ENCODE assay signal across 8 mouse cellular contexts in the genomic region with DNA sequence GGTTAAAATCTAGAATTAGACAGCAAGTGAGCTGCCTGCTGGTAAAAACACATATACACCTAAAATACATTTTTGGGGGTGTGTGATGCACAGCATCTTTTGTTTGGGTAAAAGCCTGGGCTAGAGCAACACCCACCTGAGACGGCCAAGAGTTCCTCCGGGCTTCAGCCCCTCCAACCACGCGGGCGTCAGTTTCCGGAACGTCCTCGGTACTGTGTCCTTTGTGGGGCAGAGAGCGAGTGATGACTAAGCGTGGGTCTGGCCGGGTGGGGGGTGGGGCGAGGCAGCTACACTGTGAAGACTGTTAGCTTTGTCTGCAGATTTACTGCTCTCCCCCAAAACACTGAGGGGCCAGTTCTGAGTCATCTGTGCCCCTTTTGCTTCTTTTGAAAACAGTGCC. TPM values are rescaled to one million over a fixed set of nuclear protein-coding genes. Genes with fewer than 3 reads are reported as not detected.
DNase-seq lines count a peak whose midpoint lies in the region; ATAC-seq and TF ChIP-seq lines count a peak whose summit lies in the region.

No protein-coding gene starts in this region.

- WGBS in liver, embryonic 11.5 days: 21% methylated on average over 12 of the region's 12 CpGs
- WGBS in hindbrain, embryonic 16.5 days: 68% methylated on average over 12 of the region's 12 CpGs
- WGBS in lung, adult 2 months: 27% methylated on average over 12 of the region's 12 CpGs
- 54% methylated on average over 12 of the region's 12 CpGs for WGBS in hindbrain, embryonic 12.5 days

- no peaks in the 10 kb centered on the region for H3K27me3 ChIP-seq in liver, embryonic 11.5 days (replicated peaks; ENCODE audit: control insufficient read depth, insufficient read depth, low read length)
- no peaks in the 10 kb centered on the region for H3K27me3 ChIP-seq in hindbrain, embryonic 16.5 days (replicated peaks; ENCODE audit: control insufficient read depth, insufficient read depth, low read length)
- 0 out of 2 replicates have a peak, but pooled peaks cover 5% of the 10 kb centered on the region for H3K27me3 ChIP-seq in hindbrain, embryonic 12.5 days

- intact Hi-C loops in left cerebral cortex, postnatal 25 days (cut with DNase I): loop anchor here (10.0 kb wide), 1 partner anchor 192 kb away; the partner anchor contains the start of gene Csrnp2

- peaks cover 4% of the 10 kb centered on the region; the same call in 1 of the 2 replicates for H3K9me3 ChIP-seq in liver, embryonic 11.5 days (ENCODE audit: control insufficient read depth, low read length)
- H3K9me3 ChIP-seq in hindbrain, embryonic 16.5 days (ENCODE audit: control insufficient read depth, low read length): peaks cover 2% of the 10 kb centered on the region; the same call in 1 of the 2 replicates
- H3K9me3 ChIP-seq in hindbrain, embryonic 12.5 days (replicated peaks): peaks cover 10% of the 10 kb centered on the region

- no peak overlapping the region for H3K4me3 ChIP-seq in liver, embryonic 11.5 days (ENCODE audit: low read depth, low read length)
- H3K4me3 ChIP-seq in hindbrain, embryonic 16.5 days (ENCODE audit: low read length): no peak overlapping the region
- no peak overlapping the region for H3K4me3 ChIP-seq in lung, adult 2 months (replicated peaks; ENCODE audit: extremely low read depth, low read depth, low read length)
- no peak overlapping the region for H3K4me3 ChIP-seq in hindbrain, embryonic 12.5 days

- no peaks in the 10 kb centered on the region for H3K36me3 ChIP-seq in liver, embryonic 11.5 days (ENCODE audit: control insufficient read depth, insufficient read depth, low read length)
- no peaks in the 10 kb centered on the region for H3K36me3 ChIP-seq in hindbrain, embryonic 16.5 days (ENCODE audit: control insufficient read depth, insufficient read depth, low read length)
- no peaks in the 10 kb centered on the region for H3K36me3 ChIP-seq in hindbrain, embryonic 12.5 days

- no peak overlapping the region for H3K27ac ChIP-seq in liver, embryonic 11.5 days (ENCODE audit: low read depth, low read length)
- H3K27ac ChIP-seq in hindbrain, embryonic 16.5 days (ENCODE audit: low read depth, low read length): no peak overlapping the region
- no peak overlapping the region for H3K27ac ChIP-seq in hindbrain, embryonic 12.5 days

- no peak overlapping the region for H3K9ac ChIP-seq in liver, embryonic 11.5 days (ENCODE audit: low read depth, low read length)
- no peak overlapping the region for H3K9ac ChIP-seq in hindbrain, embryonic 16.5 days (ENCODE audit: low read depth, low read length)
- no peak overlapping the region; the same call in 1 of the 2 replicates for H3K9ac ChIP-seq in hindbrain, embryonic 12.5 days

- ATAC-seq in liver, embryonic 11.5 days (replicated peaks; ENCODE audit: low FRiP score): no peak
- ATAC-seq in hindbrain, embryonic 16.5 days: no peak
- no peak for ATAC-seq in hindbrain, embryonic 12.5 days (ENCODE audit: low FRiP score)

- H3K4me2 ChIP-seq in liver, embryonic 11.5 days: peak overlapping the region; percentile 43
- H3K4me2 ChIP-seq in hindbrain, embryonic 16.5 days (ENCODE audit: low read length): no peak overlapping the region
- H3K4me2 ChIP-seq in hindbrain, embryonic 12.5 days (replicated peaks): no peak overlapping the region

- DNase-seq in left cerebral cortex, postnatal 25 days (ENCODE audit: low spot score in 2 of 2): peak; percentile 25 to 70
- DNase-seq in left cerebral cortex, adult 11 months (ENCODE audit: low spot score): no peak
- DNase-seq in adrenal gland, adult 2 months: peak; percentile 81
- DNase-seq in liver, embryonic 11.5 days (ENCODE audit: low spot score): no peak
- DNase-seq in telencephalon, adult 2 months (ENCODE audit: low read depth, low spot score): peak; percentile 29
- no peak for DNase-seq in lung, adult 2 months

- TF ChIP-seq CTCF in lung, adult 2 months (IDR thresholded peaks at IDR 0.05; ENCODE audit: insufficient read depth, low read length): no peak

- no peak for TF ChIP-seq POLR2A in lung, adult 2 months (IDR thresholded peaks at IDR 0.05; ENCODE audit: borderline replicate concordance, extremely low read depth, low read depth, low read length)

- H3K4me1 ChIP-seq in liver, embryonic 11.5 days (replicated peaks; ENCODE audit: control insufficient read depth, insufficient read depth, low read length): peaks cover 26% of the 10 kb centered on the region
- no peaks in the 10 kb centered on the region for H3K4me1 ChIP-seq in hindbrain, embryonic 16.5 days (ENCODE audit: control insufficient read depth, insufficient read depth, low read depth, low read length)
- H3K4me1 ChIP-seq in lung, adult 2 months (ENCODE audit: control insufficient read depth, insufficient read depth, low read length): no peaks in the 10 kb centered on the region
- H3K4me1 ChIP-seq in hindbrain, embryonic 12.5 days: no peaks in the 10 kb centered on the region; the same call in 1 of the 2 replicates

RNA-seq across cellular contexts. Expression of gene Cela1, which starts 0.7 kb away (rescaled TPM):
- total RNA-seq in left cerebral cortex, postnatal 25 days (2021): 1 to 10 TPM; 1.7 to 5.0 TPM
- total RNA-seq in adrenal gland, adult 2 months (2021): 10 to 100 TPM; 54.0 to 86.4 TPM
- 83.5 and 83.8 TPM in 2 replicates for polyA plus RNA-seq in adrenal gland, adult 2 months (2012; rRNA removed)
- polyA plus RNA-seq in liver, embryonic 11.5 days (2014; fragmentation: Nextera tagmentation; extraction: Ambion mirVana): 10.5 and 13.7 TPM in 2 replicates
- polyA plus RNA-seq in hindbrain, embryonic 16.5 days (2015; fragmentation: Nextera tagmentation; extraction: Ambion mirVana): 1.4 and 2.0 TPM in 2 replicates
- polyA plus RNA-seq in lung, adult 2 months (2012; rRNA removed): 4.7 and 17.3 TPM in 2 replicates
- 1.6 and 1.9 TPM in 2 replicates for polyA plus RNA-seq in hindbrain, embryonic 12.5 days (2016; fragmentation: Nextera tagmentation; extraction: Ambion mirVana)

RNA-seq across cellular contexts. Expression of gene Bin2, which starts 17.6 kb away (rescaled TPM):
- total RNA-seq in left cerebral cortex, postnatal 25 days (2021): 1 to 10 TPM; 5.5 to 6.7 TPM
- 1 to 10 TPM; 3.1 to 4.2 TPM for total RNA-seq in adrenal gland, adult 2 months (2021)
- 2.8 and 3.7 TPM in 2 replicates for polyA plus RNA-seq in adrenal gland, adult 2 months (2012; rRNA removed)
- 56.6 and 62.1 TPM in 2 replicates for polyA plus RNA-seq in liver, embryonic 11.5 days (2014; fragmentation: Nextera tagmentation; extraction: Ambion mirVana)
- 1.6 and 1.9 TPM in 2 replicates for polyA plus RNA-seq in hindbrain, embryonic 16.5 days (2015; fragmentation: Nextera tagmentation; extraction: Ambion mirVana)
- 19.1 and 23.9 TPM in 2 replicates for polyA plus RNA-seq in lung, adult 2 months (2012; rRNA removed)
- polyA plus RNA-seq in hindbrain, embryonic 12.5 days (2016; fragmentation: Nextera tagmentation; extraction: Ambion mirVana): 3.0 and 3.4 TPM in 2 replicates

RNA-seq across cellular contexts. Expression of gene Galnt6, which starts 42.2 kb away (rescaled TPM):
- total RNA-seq in left cerebral cortex, postnatal 25 days (2021): 1 to 10 TPM; 2.9 to 4.0 TPM
- total RNA-seq in adrenal gland, adult 2 months (2021): 1 to 10 TPM; 5.1 to 7.6 TPM
- polyA plus RNA-seq in adrenal gland, adult 2 months (2012; rRNA removed): 1.2 and 1.3 TPM in 2 replicates
- 1.2 and 1.6 TPM in 2 replicates for polyA plus RNA-seq in liver, embryonic 11.5 days (2014; fragmentation: Nextera tagmentation; extraction: Ambion mirVana)
- polyA plus RNA-seq in hindbrain, embryonic 16.5 days (2015; fragmentation: Nextera tagmentation; extraction: Ambion mirVana): 0.17 and 0.30 TPM in 2 replicates
- 3.8 and 4.0 TPM in 2 replicates for polyA plus RNA-seq in lung, adult 2 months (2012; rRNA removed)
- polyA plus RNA-seq in hindbrain, embryonic 12.5 days (2016; fragmentation: Nextera tagmentation; extraction: Ambion mirVana): 0.26 and 0.34 TPM in 2 replicates

RNA-seq across cellular contexts. Expression of gene Smagp, which starts 50.2 kb away (rescaled TPM):
- 1 to 10 TPM; 1.6 to 2.2 TPM for total RNA-seq in left cerebral cortex, postnatal 25 days (2021)
- 10 to 100 TPM; 41.7 to 44.2 TPM for total RNA-seq in adrenal gland, adult 2 months (2021)
- polyA plus RNA-seq in adrenal gland, adult 2 months (2012; rRNA removed): 35.1 and 40.6 TPM in 2 replicates
- 14.1 and 15.6 TPM in 2 replicates for polyA plus RNA-seq in liver, embryonic 11.5 days (2014; fragmentation: Nextera tagmentation; extraction: Ambion mirVana)
- 3.6 and 4.1 TPM in 2 replicates for polyA plus RNA-seq in hindbrain, embryonic 16.5 days (2015; fragmentation: Nextera tagmentation; extraction: Ambion mirVana)
- 102 and 115 TPM in 2 replicates for polyA plus RNA-seq in lung, adult 2 months (2012; rRNA removed)
- polyA plus RNA-seq in hindbrain, embryonic 12.5 days (2016; fragmentation: Nextera tagmentation; extraction: Ambion mirVana): 5.0 and 5.6 TPM in 2 replicates

Comparison
In these comparisons a context has a peak if more than half of its experiments do, and no peak if none do; other contexts are left out.
1. DNase-seq: peak in left cerebral cortex, postnatal 25 days (2 of 2), adrenal gland, adult 2 months (single experiment) and telencephalon, adult 2 months (single experiment); none in left cerebral cortex, adult 11 months (single experiment), liver, embryonic 11.5 days (single experiment) and lung, adult 2 months (single experiment).